Mouse (Mus musculus) right cerebral cortex, postnatal 36 days (tissue): Measurements from ENCODE around the gene Itgb4.
A peak's percentile ranks its signal among the peaks of the same experiment; 100 is the strongest.
"Not testable (repeated sequence)": the region's sequence is repeated elsewhere in the genome, so short reads cannot be mapped to it uniquely, and the experiment has no call there.

Experiments
- DNase-seq, 2 experiments: peaks; one replicate each; pipeline ENCODE4 v3.0.0; 2022; ENCODE audit warnings: low spot score in 2 of 2, mixed read lengths in 1 of 2

The Itgb4 gene

GRCm38 (mm10) chr11:116008832-116009375, 34.4 kb downstream of the Itgb4 start:
- no peak for DNase-seq

GRCm38 (mm10) chr11:116009661-116010060, 35.2 kb downstream of the Itgb4 start:
- DNase-seq: no peak

DNA sequence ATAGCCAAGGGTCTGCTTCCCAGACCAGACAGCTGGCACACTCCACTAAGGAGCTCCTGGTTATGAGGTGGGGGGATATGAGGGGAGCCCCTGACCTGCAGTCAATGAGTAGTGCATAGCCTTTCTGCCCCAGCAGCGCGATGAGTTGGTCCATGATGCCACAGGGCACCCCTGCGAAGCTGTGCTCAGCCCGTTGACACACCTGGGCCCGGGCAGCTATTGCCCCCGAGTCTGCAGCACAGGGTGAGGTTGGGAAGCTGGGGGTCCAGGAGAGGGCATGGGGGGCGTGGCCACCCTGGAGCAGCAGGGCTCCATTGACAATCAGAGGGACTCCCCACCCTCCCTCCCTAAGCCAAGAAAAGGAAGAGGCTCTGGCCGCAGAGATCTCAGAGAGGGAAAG, 35.6 kb downstream of the Itgb4 start:
- no peak for DNase-seq

GRCm38 (mm10) chr11:116010948-116011347, 36.4 kb downstream of the Itgb4 start:
- no peak for DNase-seq

DNA sequence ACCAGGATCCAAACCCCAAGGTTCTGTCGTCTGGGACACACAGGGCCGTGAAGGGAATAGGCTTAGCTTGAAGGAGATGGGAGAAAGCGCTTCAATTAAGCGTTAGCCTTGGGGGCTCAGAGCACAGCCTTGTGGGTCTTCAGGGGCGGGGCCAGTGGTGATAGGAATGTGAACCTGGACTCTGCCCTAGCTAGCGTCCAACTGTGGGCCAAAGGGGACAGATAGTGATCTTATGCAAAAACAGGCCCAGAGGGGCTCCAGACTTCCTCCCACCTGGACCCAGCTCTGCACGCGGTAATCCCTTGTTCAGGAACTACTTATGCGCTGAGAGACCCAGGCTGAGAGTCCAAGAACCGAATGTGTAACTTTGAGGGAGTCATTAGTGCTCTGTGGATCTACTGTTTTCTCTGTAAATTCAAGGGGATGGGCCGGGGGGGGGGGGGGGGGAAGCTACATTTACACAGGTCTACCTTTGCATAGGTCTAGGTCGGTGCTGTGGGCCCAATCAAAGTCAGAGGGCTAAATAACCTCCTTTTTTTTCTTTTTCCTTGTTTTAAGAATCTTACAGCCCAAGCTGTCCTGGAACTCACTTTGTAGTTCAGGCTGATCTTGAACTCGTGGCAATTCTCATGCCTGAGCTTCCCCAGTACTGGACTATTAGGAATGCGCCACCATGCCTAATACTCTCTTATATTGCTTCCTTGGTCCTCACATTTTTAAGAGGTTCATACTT, 37.2 kb downstream of the Itgb4 start:
- no peak for DNase-seq

GRCm38 (mm10) chr11:116012262-116012947, 37.9 kb downstream of the Itgb4 start, which contains the start of gene Galk1:
TSS of gene Galk1 (minus strand) at chr11:116012719.
- DNase-seq: peak; percentile 83 to 86

DNA sequence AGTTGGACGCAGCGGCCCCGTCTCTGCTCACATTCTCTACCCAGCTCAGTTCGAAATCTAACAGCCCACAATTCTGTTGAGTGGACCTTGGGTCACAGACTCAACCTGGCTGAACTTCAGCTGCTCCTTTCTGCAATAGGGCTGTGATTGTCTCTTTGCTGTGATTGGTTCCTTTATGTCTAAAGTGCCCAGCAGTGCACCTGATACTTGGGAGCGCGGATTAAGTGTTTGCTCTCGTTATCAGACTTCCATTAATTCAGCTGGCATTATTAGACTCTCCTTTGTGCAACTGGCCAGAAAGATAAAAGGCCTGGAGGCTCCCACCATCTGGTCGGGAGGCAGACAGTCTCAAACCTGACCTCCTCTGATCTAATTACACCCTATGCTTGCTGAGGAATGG, 40.3 kb downstream of the Itgb4 start:
- DNase-seq: no peak

- DNase-seq: no peak
These were observed 43.6 kb downstream of the Itgb4 start for GRCm38 (mm10) chr11:116018106-116018505.

DNA sequence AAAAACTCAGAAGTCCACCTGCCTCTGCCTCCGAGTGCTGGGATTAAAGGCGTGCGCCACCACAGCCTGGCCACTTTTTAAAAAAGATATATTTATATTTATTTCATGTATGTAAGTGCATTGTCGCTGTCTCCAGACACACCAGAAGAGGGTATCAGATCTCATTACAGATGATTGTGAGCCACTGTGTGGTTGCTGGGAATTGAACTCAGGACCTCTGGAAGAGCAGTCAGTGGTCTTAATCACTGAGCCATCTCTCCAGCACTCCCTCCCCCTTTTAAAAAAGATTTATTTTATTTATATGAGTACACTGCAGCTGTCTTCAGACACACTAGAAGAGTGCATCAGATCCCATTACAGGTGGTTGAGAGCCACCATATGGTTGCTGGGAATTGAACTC, 44.4 kb downstream of the Itgb4 start:
- not testable (repeated sequence) for DNase-seq

DNA sequence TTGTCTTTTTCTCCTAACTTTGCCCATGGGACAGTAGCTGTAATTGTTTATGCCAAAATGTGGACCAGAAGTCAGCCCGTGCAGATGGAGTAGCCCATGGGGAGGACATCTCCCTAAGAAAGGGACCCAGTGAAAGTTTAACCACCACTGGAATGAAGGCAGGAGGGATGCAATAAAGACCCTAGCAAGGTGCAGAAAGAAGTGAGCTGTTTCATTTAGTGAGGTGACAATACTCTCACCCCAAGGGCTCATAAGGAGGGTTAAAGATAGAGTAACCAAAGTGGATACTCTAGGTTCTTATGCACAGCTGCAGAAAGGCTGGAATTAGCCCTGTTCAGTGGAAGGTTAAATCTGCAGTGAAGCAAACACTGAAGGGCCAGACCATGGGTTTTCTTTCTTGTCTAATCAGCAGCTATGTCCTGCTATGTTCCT, 44.9 kb downstream of the Itgb4 start:
- no peak for DNase-seq

GRCm38 (mm10) chr11:116019976-116020411, 45.5 kb downstream of the Itgb4 start:
- no peak for DNase-seq

DNA sequence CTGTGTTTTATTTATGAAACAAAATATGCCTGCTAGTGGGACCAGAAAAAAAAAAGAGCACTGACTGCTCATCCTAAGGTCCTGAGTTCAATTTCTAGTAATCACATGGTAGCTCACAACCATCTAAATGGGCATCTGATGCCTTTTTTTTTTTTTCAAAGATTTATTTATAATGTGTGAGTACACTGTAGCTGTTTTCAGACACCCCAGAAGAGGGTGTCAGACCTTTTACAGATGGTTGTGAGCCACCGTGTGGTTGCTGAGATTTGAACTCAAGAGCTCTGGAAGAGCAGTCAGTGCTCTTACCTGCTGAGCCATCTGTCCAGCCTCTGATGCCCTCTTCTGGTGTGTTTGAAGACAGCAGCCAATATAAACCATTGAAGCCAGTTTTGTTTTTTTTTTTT, 46.0 kb downstream of the Itgb4 start:
- DNase-seq: no peak

DNA sequence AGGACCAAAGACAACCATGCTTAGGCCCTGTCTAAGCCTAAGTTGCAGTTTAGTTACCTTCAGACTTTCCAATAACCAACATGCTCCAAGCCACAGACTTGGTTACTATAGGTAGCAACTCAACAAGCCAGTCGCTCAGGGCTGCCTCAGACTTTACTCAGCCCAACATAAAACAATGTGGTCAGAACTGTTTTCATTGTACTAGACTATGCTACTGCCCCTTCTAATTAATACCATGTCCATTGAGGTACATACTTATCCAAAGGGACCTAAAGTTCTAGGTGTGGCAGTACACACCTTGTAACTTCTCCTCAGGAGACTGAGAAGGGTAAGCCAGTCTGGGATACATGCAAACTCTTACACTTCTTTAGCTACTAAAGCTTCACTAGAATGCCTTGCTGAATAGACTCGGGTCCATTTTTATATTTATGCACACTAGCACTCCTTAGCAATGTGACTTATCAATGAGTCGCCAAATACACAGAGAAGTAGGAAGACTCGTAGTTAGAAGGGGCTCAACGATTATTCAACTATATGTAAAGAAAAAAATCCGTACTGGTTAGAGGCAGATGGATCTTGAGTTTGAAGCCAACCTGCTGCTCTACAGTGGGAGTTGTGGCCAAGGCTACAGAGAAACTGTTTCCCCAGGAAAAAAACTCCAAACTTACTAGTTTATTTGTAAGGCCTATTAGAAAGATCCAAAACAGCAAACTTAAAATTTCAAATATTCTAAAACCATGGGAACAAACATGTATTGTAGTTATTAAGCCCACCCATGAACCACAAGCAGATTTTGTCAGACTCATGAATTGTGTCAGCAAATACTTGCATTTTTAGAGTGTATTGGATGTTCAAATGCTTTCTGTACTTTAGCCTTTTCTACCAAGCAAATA, 47.1 kb downstream of the Itgb4 start:
- DNase-seq: no peak

DNA sequence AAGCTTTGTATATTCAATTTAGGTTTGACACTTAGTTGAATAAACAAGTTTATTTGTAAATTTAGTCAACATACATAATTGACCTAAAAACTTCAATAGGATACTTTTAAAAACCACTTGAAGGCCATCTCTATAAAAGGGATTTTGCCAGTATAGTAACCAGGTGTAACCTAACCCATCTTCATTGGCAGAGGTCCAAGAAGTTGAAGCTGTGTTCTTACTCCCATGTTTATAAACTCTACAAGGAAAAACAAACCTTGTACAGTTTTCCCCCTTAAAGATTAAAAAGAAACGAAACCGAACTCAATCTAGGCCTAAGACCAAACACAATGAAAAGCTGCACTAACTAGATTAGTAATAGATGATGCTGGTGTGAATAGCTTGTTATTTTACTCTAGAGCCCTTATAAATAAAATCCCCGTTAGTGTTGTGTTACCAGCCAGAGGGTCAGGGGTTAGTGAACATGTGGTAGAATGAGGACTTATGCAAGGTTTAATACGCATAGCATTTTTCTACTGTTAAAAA, 47.8 kb downstream of the Itgb4 start:
- DNase-seq: no peak

DNA sequence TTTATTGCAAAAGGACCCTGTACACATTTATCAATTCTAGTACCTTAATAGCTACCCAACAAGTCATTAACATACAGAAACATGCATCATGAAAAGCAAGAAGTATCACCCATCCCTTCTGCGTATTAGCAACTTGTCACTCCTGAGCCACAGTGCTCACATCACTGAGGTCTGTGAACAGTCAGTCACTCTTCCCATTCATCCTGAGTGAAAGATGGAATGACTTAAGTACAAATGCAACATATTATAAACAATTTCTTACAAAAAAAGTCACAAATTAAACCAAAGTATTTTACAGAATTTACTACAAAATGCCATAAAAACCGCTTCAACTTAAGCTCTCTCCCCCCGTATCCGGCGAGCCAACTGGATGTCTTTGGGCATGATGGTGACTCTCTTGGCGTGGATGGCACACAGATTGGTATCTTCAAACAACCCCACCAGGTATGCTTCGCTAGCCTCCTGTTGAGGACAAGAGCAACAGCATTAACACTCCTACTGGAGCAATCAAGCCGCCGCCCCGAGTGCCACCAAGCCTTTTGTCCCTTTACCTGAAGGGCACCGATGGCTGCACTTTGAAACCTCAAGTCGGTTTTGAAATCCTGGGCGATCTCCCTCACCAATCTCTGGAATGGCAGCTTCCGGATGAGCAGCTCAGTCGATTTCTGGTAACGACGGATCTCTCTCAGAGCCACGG, 48.7 kb downstream of the Itgb4 start:
- not testable (repeated sequence) for DNase-seq

DNA sequence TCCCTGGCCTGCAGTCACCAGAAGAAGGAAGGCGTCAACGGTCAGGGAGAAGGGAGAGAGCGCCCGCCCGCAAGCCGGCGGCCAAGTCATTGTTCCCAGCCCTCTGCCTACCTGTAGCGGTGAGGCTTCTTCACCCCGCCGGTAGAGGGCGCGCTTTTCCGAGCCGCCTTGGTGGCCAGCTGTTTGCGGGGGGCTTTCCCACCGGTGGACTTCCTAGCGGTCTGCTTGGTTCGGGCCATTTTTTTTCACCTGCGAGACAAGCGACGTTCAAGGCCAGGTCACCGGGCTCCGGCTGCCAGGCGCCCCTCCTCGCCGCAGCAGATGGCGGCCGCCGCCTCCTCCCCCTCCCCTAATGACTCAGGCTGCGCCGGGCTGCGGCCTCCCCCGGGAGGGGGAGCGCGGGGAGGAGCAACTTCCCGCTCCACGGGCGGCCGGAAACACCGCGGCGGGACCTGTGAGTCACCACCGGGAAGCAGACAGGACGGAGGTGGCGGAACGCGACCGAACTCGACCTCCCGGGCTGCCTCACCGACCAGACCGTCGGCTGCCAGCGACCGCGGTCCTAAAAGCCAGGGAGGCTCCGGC, 49.4 kb downstream of the Itgb4 start:
- peak; percentile 57 to 69 for DNase-seq

GRCm38 (mm10) chr11:116024356-116024808, 49.9 kb downstream of the Itgb4 start:
- DNase-seq: peak; percentile 96 to 98

GRCm38 (mm10) chr11:116025056-116025845, 50.7 kb downstream of the Itgb4 start:
- DNase-seq: no peak

GRCm38 (mm10) chr11:116027756-116028155, 53.2 kb downstream of the Itgb4 start, which contains the start of gene H3f3b:
TSS of gene H3f3b (minus strand) at chr11:116027962.
- DNase-seq: no peak
